Mouse (Mus musculus) megakaryocyte-erythroid progenitor cell, adult 5 weeks (primary cell): ENCODE data around the gene Pusl1. TPM values are rescaled to one million over a fixed set of nuclear protein-coding genes. Genes with fewer than 3 reads are reported as not detected.

Experiments
- polyA plus RNA-seq: library from polyadenylated mRNA; stranded (reverse); fragments of >175 nt; gene quantifications from 2 replicates; pipeline ENCODE4 v1.2.3, GENCODE M21; 2012

The Pusl1 gene
- polyA plus RNA-seq, result 177 and 183 TPM in 2 replicates

DNA sequence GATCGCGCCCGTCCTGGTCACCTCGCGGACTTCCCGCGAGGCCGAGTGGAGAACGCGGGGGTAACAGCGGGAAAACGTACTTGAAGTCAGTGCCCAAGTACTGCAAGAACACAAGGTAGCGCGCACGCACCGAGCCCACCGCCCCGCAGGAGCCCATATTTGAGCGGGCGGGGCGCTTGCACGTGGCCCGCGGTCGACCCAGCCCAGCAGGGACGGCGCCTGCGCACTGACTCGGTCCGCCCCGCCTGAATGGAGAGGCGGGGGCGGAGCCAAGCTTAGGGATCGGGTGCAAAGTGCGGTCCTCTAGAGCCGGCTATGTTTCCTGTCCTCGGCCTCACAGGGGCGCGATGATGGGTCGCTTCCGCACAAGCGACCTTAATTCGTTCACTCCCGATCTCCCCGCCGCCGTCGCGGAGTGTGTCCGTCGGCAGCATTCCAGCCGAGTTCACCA, at the start of gene Pusl1, which contains the start of gene Acap3:
Pusl1 (minus strand) TSS at position 231 of the 451 bp plus-strand sequence.
Acap3 (plus strand) TSS at position 272 of the 451 bp plus-strand sequence.

DNA sequence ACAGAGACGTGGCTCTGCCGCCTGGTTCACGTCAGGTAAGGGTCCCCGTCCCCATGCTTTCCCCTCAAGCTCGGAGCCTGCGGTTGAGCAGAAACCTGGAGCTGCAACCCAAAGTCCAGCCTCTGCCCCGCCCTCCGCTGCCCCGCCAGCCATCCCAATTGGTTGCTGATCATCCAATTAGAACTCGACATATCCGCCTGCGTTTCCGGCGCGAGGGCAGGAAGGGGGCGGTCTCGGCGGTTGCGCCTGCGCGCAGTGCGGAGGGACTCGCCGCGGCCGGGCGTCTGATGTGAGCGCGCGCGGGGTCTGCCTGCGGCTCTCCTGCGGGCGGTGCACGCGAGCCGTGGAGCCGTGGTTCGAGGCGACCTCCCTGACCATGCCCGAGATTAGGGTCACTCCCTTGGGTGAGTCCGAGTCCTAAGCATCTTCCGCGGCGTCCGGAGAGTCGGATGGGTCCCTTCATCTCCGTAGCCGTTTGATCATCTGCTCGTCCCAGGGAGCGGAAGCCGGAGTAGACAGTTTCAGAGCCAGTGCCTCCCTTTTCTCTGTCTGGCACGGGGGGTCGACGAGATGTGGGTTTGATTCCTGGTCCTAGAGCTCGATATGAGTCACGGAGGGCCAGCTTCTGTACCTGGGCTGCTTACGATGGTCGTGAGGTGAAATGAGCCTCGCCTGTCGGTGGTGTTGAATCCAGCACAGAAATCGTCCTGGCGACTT, 22.1 kb downstream of the Pusl1 start, which contains the start of the genes Cptp and Ints11:
Cptp (minus strand) TSS at position 124 of the 717 bp plus-strand sequence.
Ints11 (plus strand) TSS at position 230 of the 717 bp plus-strand sequence.

DNA sequence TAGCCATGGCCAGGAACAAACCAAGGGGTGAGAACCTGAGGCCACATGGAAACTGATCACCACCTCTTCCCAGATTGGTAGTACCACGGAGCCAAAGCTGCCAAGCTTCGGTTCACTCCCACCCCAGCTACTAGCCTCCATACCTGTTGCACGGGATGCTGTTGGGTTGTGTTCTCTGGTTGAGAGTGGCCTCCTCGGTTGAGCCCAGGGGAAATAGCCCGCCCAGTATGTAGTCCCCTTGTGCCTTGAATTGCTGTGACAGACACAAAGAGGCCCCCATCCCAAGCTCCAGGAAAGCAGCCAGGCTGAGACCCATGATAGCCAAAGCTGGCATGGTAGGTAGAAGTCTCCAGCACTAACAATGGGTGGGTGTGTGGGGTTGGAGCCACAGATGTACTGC, 28.6 kb downstream of the Pusl1 start, which contains the start of gene Tas1r3:
Tas1r3 (minus strand) TSS at position 362 of the 400 bp plus-strand sequence.

DNA sequence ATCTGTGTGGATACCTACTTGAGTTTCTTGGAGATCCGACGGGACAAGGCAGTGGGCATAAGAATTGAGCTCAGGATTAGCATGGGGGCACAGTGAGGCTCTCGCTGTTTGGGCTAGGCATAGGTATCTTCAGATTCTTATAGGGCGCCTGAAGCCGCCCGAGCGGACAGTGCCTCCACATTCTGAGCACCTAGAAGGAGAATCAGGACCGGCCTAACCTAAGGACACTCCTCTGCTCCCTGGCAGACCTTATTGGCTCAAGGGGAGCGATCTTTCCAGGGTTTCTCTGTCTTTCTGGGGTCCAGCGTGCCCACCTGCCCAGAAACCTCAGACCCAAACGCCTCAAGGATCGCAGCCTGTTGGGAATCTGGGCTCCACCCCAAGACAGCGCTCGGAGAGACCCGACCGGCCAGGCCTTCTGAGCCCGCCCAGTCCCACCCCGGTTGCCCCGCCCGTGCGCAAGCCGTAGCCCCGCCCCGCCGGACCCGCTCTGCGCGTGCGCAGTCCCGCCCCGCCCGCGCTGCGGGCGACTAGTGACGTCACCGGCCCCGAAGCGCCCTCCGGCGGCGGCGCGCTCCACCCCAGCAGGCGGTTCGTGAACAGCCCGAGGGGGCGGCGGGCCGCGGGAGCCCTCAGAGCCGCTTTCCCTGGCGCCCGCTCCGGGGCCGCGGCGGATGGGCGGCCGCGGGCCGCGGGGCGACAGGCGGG, 44.6 kb downstream of the Pusl1 start, which contains the start of gene Dvl1:
Dvl1 (plus strand) TSS at position 532 of the 708 bp plus-strand sequence.

DNA sequence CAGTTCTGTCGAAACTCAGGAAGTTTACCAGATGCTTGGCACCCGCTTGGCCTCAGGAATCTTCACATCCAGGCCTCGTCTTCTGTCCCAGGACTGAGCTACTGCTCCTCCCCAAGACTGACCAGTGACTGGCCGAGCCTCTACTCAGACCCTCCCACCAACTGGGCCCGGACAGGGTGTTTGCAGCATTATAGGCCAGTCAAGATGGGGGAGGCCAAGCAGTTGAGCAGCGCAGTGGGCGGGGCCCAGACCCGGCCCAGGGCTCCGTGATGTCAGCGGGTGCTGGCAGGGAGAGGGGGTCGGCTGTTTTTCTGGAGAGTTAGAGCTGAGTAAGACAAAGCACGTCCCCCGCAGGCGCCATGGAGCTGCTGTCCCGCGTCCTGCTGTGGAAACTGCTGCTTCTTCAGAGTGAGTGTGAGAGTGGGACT, 52.1 kb downstream of the Pusl1 start, which contains the start of gene Mxra8:
Mxra8 (plus strand) TSS at position 198 of the 428 bp plus-strand sequence.

Other genes with a start within 250 kb of the Pusl1 start
- not detected in 2 replicates for gene Gm10563, start 246.4 kb downstream of the Pusl1 start, polyA plus RNA-seq
- 1.5 TPM in 2 replicates for gene Mmp23, start 238.4 kb downstream of the Pusl1 start, polyA plus RNA-seq
- gene Mib2, start 222.6 kb downstream of the Pusl1 start, polyA plus RNA-seq, result 55.6 and 61.6 TPM in 2 replicates
- 5.3 and 7.8 TPM in 2 replicates for gene Fndc10, start 197.4 kb downstream of the Pusl1 start, polyA plus RNA-seq
- gene Ssu72, start 187.0 kb downstream of the Pusl1 start, polyA plus RNA-seq, result 48.9 and 53.6 TPM in 2 replicates
- 0.53 and 1.3 TPM in 2 replicates for gene Tmem240, start 157.0 kb downstream of the Pusl1 start, polyA plus RNA-seq
- 56.6 and 80.5 TPM in 2 replicates for gene Atad3a, start 130.7 kb downstream of the Pusl1 start, polyA plus RNA-seq
- gene Vwa1, start 117.1 kb downstream of the Pusl1 start, polyA plus RNA-seq, result 0.02 and 0.09 TPM in 2 replicates
- gene Tmem88b, start 105.9 kb downstream of the Pusl1 start, polyA plus RNA-seq, result not detected in 2 replicates
- gene Ankrd65, start 101.3 kb downstream of the Pusl1 start, polyA plus RNA-seq, result 0.04 TPM in 1 of 2 replicates, not detected in the other
- 16.8 and 21.1 TPM in 2 replicates for gene Mrpl20, start 88.9 kb downstream of the Pusl1 start, polyA plus RNA-seq
- gene Ccnl2, start 79.3 kb downstream of the Pusl1 start, polyA plus RNA-seq, result 31.6 and 49.6 TPM in 2 replicates
- gene Aurkaip1, start 60.5 kb downstream of the Pusl1 start, polyA plus RNA-seq, result 234 and 261 TPM in 2 replicates
- gene Mxra8, start 52.1 kb downstream of the Pusl1 start, polyA plus RNA-seq, result 0.96 TPM in 1 of 2 replicates, not detected in the other
- 103 and 130 TPM in 2 replicates for gene Dvl1, start 44.4 kb downstream of the Pusl1 start, polyA plus RNA-seq
- 0.14 and 0.22 TPM in 2 replicates for gene Tas1r3, start 28.4 kb downstream of the Pusl1 start, polyA plus RNA-seq
- 2.0 and 2.1 TPM in 2 replicates for gene Cptp, start 22.3 kb downstream of the Pusl1 start, polyA plus RNA-seq
- gene Ints11, start 22.2 kb downstream of the Pusl1 start, polyA plus RNA-seq, result 14.7 and 15.3 TPM in 2 replicates
- gene Acap3, start within 50 bp of the Pusl1 start, polyA plus RNA-seq, result 39.0 and 51.7 TPM in 2 replicates
- gene Ube2j2, start 52.0 kb upstream of the Pusl1 start, polyA plus RNA-seq, result 133 and 159 TPM in 2 replicates
- 287 and 293 TPM in 2 replicates for gene C1qtnf12, start 70.5 kb upstream of the Pusl1 start, polyA plus RNA-seq
- gene B3galt6, start 100.9 kb upstream of the Pusl1 start, polyA plus RNA-seq, result 4.0 and 5.1 TPM in 2 replicates
- 50.9 and 58.4 TPM in 2 replicates for gene Sdf4, start 101.1 kb upstream of the Pusl1 start, polyA plus RNA-seq
- 0.81 and 2.3 TPM in 2 replicates for gene Tnfrsf4, start 122.1 kb upstream of the Pusl1 start, polyA plus RNA-seq
- gene Tnfrsf18, start 134.4 kb upstream of the Pusl1 start, polyA plus RNA-seq, result 4.2 and 7.2 TPM in 2 replicates
- not detected in 2 replicates for gene Ttll10, start 167.6 kb upstream of the Pusl1 start, polyA plus RNA-seq
- 9.0 and 10.3 TPM in 2 replicates for gene 9430015G10Rik, start 218.2 kb upstream of the Pusl1 start, polyA plus RNA-seq
- gene Rnf223, start 238.7 kb upstream of the Pusl1 start, polyA plus RNA-seq, result 0.26 and 0.55 TPM in 2 replicates